Mouse (Mus musculus): ENCODE measurements around the gene Cbx1. TPM values are rescaled to one million over a fixed set of nuclear protein-coding genes. Genes with fewer than 3 reads are reported as not detected.

Gene Cbx1
- total and polyA plus RNA-seq, 3 experiments: 132 to 368 (median 152) TPM

DNA sequence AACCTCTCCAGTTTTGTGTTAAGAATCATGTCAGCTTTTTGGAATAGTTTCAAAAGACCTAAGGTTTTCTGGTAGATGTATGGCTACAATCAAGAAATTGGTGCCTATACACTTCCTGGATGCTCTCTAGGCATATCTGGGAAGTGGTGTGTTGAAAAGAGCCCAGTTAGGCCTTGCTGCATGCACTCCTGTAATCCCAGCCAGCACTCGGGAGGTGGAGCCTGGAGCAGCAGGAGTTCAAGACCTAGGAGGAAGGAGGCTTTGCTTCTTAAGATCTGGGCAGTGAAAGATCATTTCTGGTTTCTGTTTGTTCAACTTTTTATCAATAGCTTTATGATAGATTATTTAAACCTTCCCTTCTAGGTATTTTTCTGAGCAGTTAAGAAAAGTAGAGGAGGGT lies 1.8 kb downstream of the Cbx1 start:
- Histone ChIP-seq H3K4me1 (ENCODE audit: control insufficient read depth in 1 of 2, insufficient read depth in 2 of 2, low read length in 2 of 2) (peaks cover 0 to 13% of the 10 kb centered on the region in 2 experiments), H3K27me3 (ENCODE audit: control insufficient read depth in 1 of 2, insufficient read depth in 2 of 2, low read length in 2 of 2) (no peaks in the 10 kb centered on the region), H3K36me3 (ENCODE audit: control insufficient read depth in 1 of 2, insufficient read depth in 2 of 2, low read length in 2 of 2) (peaks cover 16 to 20% of the 10 kb centered on the region in 2 experiments; a peak in 3 of 4 replicates), H3K27ac (ENCODE audit: control insufficient read depth, low read depth, low read length) (no peak overlapping the region), H3K4me3 (ENCODE audit: control insufficient read depth in 1 of 2, insufficient read depth in 1 of 2, low read depth in 2 of 2, low read length in 2 of 2) (peak overlapping the region in 1 of 2 experiments; percentile 57; a peak in 1 of 4 replicates), H3K9ac (ENCODE audit: control insufficient read depth, low read depth, low read length, poor library complexity, severe bottlenecking) (0 out of 2 replicates have a peak overlapping the region, but pooled peaks have one; percentile 32), H3K9me3 (replicated peaks; ENCODE audit: insufficient read depth, low read length) (no peaks in the 10 kb centered on the region), H3K79me2 (ENCODE audit: control insufficient read depth, insufficient read depth, low read length, poor library complexity) (peaks cover 54% of the 10 kb centered on the region)
- DNase-seq (ENCODE audit: low read depth, low spot score): no peak
- TF ChIP-seq POLR2A (IDR thresholded peaks at IDR 0.05; ENCODE audit: control insufficient read depth in 1 of 2, insufficient read depth in 1 of 2, low read depth in 1 of 2, low read length in 2 of 2, poor library complexity in 1 of 2): no peak
- no peak for TF ChIP-seq TCF12 (IDR thresholded peaks at IDR 0.05; ENCODE audit: low read depth, low read length)
- TF ChIP-seq ZMIZ1 (IDR thresholded peaks at IDR 0.05; ENCODE audit: low read depth, low read length): no peak
- no peak for TF ChIP-seq MXI1 (IDR thresholded peaks at IDR 0.05; ENCODE audit: low read depth, low read length)
- no peak for TF ChIP-seq E2F4 (IDR thresholded peaks at IDR 0.05; ENCODE audit: borderline replicate concordance, low read depth, low read length)
- no peak for TF ChIP-seq POLR2AphosphoS2 (IDR thresholded peaks at IDR 0.05; ENCODE audit: low read length)
- no peak for TF ChIP-seq MYB (IDR thresholded peaks at IDR 0.05; ENCODE audit: low read depth, low read length)
- no peak for TF ChIP-seq GABPA (IDR thresholded peaks at IDR 0.05; ENCODE audit: low read depth, low read length)
- no peak for TF ChIP-seq JUND (IDR thresholded peaks at IDR 0.05; ENCODE audit: low read depth, low read length)
- TF ChIP-seq SIN3A (IDR thresholded peaks at IDR 0.05; ENCODE audit: low read length): no peak
- no peak for TF ChIP-seq MAZ (IDR thresholded peaks at IDR 0.05; ENCODE audit: low read depth, low read length)
- no peak for TF ChIP-seq ZKSCAN1 (IDR thresholded peaks at IDR 0.05; ENCODE audit: low read depth, low read length)
- TF ChIP-seq TBP (IDR thresholded peaks at IDR 0.05; ENCODE audit: low read depth, low read length): no peak
- TF ChIP-seq USF1 (IDR thresholded peaks at IDR 0.05; ENCODE audit: low read depth, low read length): no peak

DNA sequence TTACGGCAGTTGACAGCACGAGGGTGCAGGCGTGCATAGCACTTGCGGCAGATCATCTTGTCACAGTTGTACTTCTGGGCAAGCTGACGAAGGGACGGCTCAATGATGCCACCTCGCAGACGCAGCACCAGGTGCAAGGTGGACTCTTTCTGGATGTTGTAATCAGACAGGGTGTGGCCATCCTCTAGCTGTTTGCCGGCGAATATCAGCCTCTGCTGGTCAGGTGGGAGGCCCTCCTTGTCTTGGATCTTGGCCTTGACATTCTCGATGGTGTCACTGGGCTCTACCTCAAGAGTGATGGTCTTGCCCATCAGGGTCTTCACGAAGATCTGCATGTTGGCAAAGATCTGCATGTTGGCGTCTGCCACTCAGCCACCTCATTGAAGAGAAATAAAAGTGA lies 6.6 kb downstream of the Cbx1 start:
- Histone ChIP-seq H3K4me3 (ENCODE audit: control insufficient read depth in 1 of 2, insufficient read depth in 1 of 2, low read depth in 2 of 2, low read length in 2 of 2) (no peak overlapping the region), H3K9me3 (replicated peaks; ENCODE audit: insufficient read depth, low read length) (no peaks in the 10 kb centered on the region), H3K4me1 (ENCODE audit: control insufficient read depth in 1 of 2, insufficient read depth in 2 of 2, low read length in 2 of 2) (peaks cover 0 to 3% of the 10 kb centered on the region in 2 experiments; a peak in 3 of 4 replicates), H3K27me3 (ENCODE audit: control insufficient read depth in 1 of 2, insufficient read depth in 2 of 2, low read length in 2 of 2) (no peaks in the 10 kb centered on the region), H3K79me2 (ENCODE audit: control insufficient read depth, insufficient read depth, low read length, poor library complexity) (peaks cover 60% of the 10 kb centered on the region), H3K36me3 (ENCODE audit: control insufficient read depth in 1 of 2, insufficient read depth in 2 of 2, low read length in 2 of 2) (peaks cover 12 to 24% of the 10 kb centered on the region in 2 experiments), H3K27ac (ENCODE audit: control insufficient read depth, low read depth, low read length) (no peak overlapping the region), H3K9ac (ENCODE audit: control insufficient read depth, low read depth, low read length, poor library complexity, severe bottlenecking) (no peak overlapping the region)
- TF ChIP-seq ETS1 (IDR thresholded peaks at IDR 0.05; ENCODE audit: low read depth, low read length): no peak
- TF ChIP-seq ZKSCAN1 (IDR thresholded peaks at IDR 0.05; ENCODE audit: low read depth, low read length): no peak
- TF ChIP-seq SMC3 (IDR thresholded peaks at IDR 0.05; ENCODE audit: low read depth, low read length): no peak
- no peak for TF ChIP-seq BHLHE40 (IDR thresholded peaks at IDR 0.05; ENCODE audit: borderline replicate concordance, low read depth, low read length)
- no peak for TF ChIP-seq USF2 (IDR thresholded peaks at IDR 0.05; ENCODE audit: borderline replicate concordance in 1 of 2, insufficient read depth in 1 of 2, low read depth in 1 of 2, low read length in 2 of 2)
- TF ChIP-seq CTCF (IDR thresholded peaks at IDR 0.05 in 2 of 3, conservative IDR thresholded peaks at IDR 0.05 in 1 of 3; ENCODE audit: control insufficient read depth in 1 of 3, insufficient read depth in 1 of 3, low read depth in 2 of 3, low read length in 3 of 3, poor library complexity in 1 of 3, severe bottlenecking in 1 of 3): no peak
- TF ChIP-seq ELF1 (IDR thresholded peaks at IDR 0.05; ENCODE audit: low read depth, low read length): no peak
- no peak for TF ChIP-seq MAX (IDR thresholded peaks at IDR 0.05; ENCODE audit: low read length)
- TF ChIP-seq GATA1 (IDR thresholded peaks at IDR 0.05; ENCODE audit: low read depth, low read length): no peak
- no peak for TF ChIP-seq POLR2AphosphoS5 (IDR thresholded peaks at IDR 0.05; ENCODE audit: borderline replicate concordance, low read depth, low read length)
- TF ChIP-seq MAZ (IDR thresholded peaks at IDR 0.05; ENCODE audit: low read depth, low read length): no peak
- TF ChIP-seq CHD2 (IDR thresholded peaks at IDR 0.05; ENCODE audit: low read length): no peak
- TF ChIP-seq MYC (IDR thresholded peaks at IDR 0.05; ENCODE audit: low read depth, low read length): no peak
- TF ChIP-seq RCOR1 (IDR thresholded peaks at IDR 0.05; ENCODE audit: low read depth, low read length): no peak
- no peak for TF ChIP-seq NELFE (IDR thresholded peaks at IDR 0.05; ENCODE audit: low read depth, low read length)
- TF ChIP-seq HCFC1 (IDR thresholded peaks at IDR 0.05; ENCODE audit: low read depth, low read length): no peak
- TF ChIP-seq RAD21 (IDR thresholded peaks at IDR 0.05; ENCODE audit: low read depth, low read length): no peak
- no peak for TF ChIP-seq UBTF (IDR thresholded peaks at IDR 0.05; ENCODE audit: borderline replicate concordance, insufficient read depth, low read depth, low read length)
- no peak for TF ChIP-seq MYB (IDR thresholded peaks at IDR 0.05; ENCODE audit: low read depth, low read length)
- no peak for TF ChIP-seq NRF1 (IDR thresholded peaks at IDR 0.05; ENCODE audit: insufficient read depth, low read depth, low read length, poor library complexity, severe bottlenecking)
- no peak for DNase-seq (ENCODE audit: low read depth, low spot score)

Data from MEL (cell line).